Mouse (Mus musculus) G1E (cell line): ENCODE measurements around the gene Dnah14.

Source experiments
- CTCF ChIP-seq: IDR thresholded peaks from 2 replicates; pipeline ENCODE4 v1.5.1; 2012; ENCODE audit warnings: low read depth, low read length, inconsistent platforms, mixed read lengths
- GATA1 ChIP-seq: IDR thresholded peaks from 2 replicates; pipeline ENCODE4 v1.6.1; 2012; ENCODE audit warnings: borderline replicate concordance, low read length, inconsistent platforms, mixed read lengths
- TAL1 ChIP-seq: conservative IDR thresholded peaks from 2 replicates; pipeline ENCODE4 v1.6.1; 2012; ENCODE audit warnings: low read depth, low read length, inconsistent platforms, mixed read lengths

DNA sequence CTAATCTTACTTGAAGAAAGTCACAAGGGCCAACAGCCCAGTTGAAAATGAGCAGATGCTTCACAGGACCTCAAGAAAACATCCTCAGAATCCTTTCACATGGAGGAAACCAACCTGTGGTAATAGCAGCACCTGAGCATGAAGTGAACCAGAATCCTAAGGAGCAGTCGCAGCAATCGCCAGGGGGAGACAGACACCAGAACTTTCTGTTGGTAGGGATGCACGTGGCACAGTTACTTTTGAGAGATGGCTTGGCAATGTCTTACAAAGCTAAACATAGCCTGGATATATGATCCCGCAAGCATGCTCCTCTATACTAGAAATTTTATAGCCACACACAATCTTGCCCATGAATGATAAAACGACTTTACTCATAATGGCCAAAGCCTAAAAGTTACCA lies 152.3 kb downstream of the Dnah14 start:
- TF ChIP-seq CTCF (no peak), GATA1 (no peak), TAL1 (no peak)
